ENCODE assay signal across 24 mouse cellular contexts in the genomic region with DNA sequence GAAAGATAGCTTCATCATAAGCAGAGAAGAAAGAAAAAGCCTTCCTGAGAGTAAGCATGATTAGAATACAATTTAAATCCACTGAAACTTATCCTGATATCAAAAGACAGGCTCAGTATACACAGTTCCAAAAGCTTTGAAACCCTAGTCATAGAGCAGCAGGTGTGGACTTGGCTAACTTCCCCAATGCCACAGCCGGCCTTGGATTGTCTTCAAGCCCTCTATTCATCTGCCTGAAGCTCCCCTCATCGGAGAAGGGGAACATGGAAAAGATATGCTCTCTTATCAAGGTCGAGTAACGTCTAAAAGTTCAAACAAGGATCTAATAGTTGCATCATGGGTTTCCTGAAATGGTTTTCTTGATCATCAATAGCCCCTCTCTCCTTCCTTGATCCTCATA.
"Had no signal": no experiment of that assay in that cellular context is flagged by ENCODE, and none has a peak within 500 bp of the region (broad histone marks: within the 10 kb centered on the region; RNA-seq: fewer than 3 reads in every experiment).

No protein-coding gene starts in this region.

- H3K9me3 ChIP-seq: heart, embryonic 10.5 days; heart, embryonic 12.5 days; hindbrain, embryonic 13.5 days; hindbrain, embryonic 15.5 days; kidney, embryonic 15.5 days; limb, embryonic 13.5 days; limb, embryonic 15.5 days; liver, embryonic 12.5 days had no signal

- ATAC-seq: intestine, embryonic 16.5 days; liver, embryonic 12.5 days had no signal

- H3K4me3 ChIP-seq: heart, embryonic 10.5 days; heart, embryonic 12.5 days; hindbrain, embryonic 13.5 days; hindbrain, embryonic 15.5 days; kidney, embryonic 15.5 days; left cerebral cortex, adult 2 months; limb, embryonic 13.5 days; limb, embryonic 15.5 days; liver, embryonic 12.5 days had no signal

- DNase-seq: gastrocnemius, postnatal 14 days; gastrocnemius, postnatal 36 days; heart, adult 18-20 months; heart, postnatal 10 days; heart, postnatal 36 days; kidney, adult 11 months; kidney, adult 2 months; kidney, adult 9 months; kidney, postnatal 14 days; kidney, postnatal 36 days; layer of hippocampus, adult 9-11 months; layer of hippocampus, postnatal 36 days had no signal

- H3K4me1 ChIP-seq: hindbrain, embryonic 15.5 days; liver, embryonic 12.5 days had no signal

- H3K27ac ChIP-seq: heart, embryonic 10.5 days; hindbrain, embryonic 13.5 days; hindbrain, embryonic 15.5 days; kidney, embryonic 15.5 days; kidney, postnatal 0 days; left cerebral cortex, adult 2 months; limb, embryonic 13.5 days; limb, embryonic 15.5 days; liver, embryonic 12.5 days; liver, embryonic 14.5 days had no signal

- H3K36me3 ChIP-seq: heart, embryonic 10.5 days; heart, embryonic 12.5 days; hindbrain, embryonic 13.5 days; hindbrain, embryonic 15.5 days; kidney, embryonic 15.5 days; limb, embryonic 13.5 days; limb, embryonic 15.5 days; liver, embryonic 12.5 days had no signal

- H3K4me2 ChIP-seq: heart, embryonic 12.5 days; hindbrain, embryonic 13.5 days; hindbrain, embryonic 15.5 days; kidney, embryonic 15.5 days; limb, embryonic 13.5 days; limb, embryonic 15.5 days; liver, embryonic 12.5 days had no signal

- H3K9ac ChIP-seq: heart, embryonic 12.5 days; hindbrain, embryonic 13.5 days; hindbrain, embryonic 15.5 days; kidney, embryonic 15.5 days; limb, embryonic 13.5 days; limb, embryonic 15.5 days; liver, embryonic 12.5 days; liver, embryonic 14.5 days had no signal

- H3K27me3 ChIP-seq: heart, embryonic 12.5 days; hindbrain, embryonic 13.5 days; hindbrain, embryonic 15.5 days; kidney, embryonic 15.5 days; limb, embryonic 13.5 days; limb, embryonic 15.5 days; liver, embryonic 12.5 days had no signal
